Comparison of ENCODE assay signal across 8 mouse cellular contexts in the genomic region with DNA sequence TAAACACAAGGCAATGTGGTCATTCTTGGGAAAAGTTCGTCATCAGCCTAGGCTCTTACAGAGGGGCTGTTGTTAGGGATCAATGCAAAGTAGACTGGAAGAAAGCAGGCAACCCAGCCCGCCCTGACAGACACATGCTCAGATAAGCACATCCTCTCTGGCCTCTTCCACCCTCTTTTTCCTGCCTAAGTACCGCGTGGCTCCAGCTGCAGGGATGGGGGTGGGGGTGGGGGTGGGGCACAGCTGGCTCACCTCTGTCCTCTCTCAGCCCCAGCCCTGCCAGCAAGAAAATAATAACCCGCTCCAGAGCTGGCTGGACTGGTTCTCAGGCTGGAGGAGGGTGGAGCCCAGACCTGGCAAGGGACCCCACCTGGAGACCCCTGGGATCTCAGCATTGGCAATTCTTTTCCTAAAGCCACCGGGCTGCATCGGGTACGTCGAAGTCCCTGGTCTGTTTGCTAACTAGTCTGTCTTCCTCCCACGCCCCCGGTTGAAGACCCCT. TPM values are rescaled to one million over a fixed set of nuclear protein-coding genes. Genes with fewer than 3 reads are reported as not detected.
DNase-seq lines count a peak whose midpoint lies in the region; ATAC-seq and TF ChIP-seq lines count a peak whose summit lies in the region.

No protein-coding gene starts in this region.

- no peaks in the 10 kb centered on the region for H3K36me3 ChIP-seq in heart, embryonic 16.5 days (ENCODE audit: control insufficient read depth, insufficient read depth)
- H3K36me3 ChIP-seq in liver, embryonic 14.5 days (replicated peaks; ENCODE audit: control insufficient read depth, insufficient read depth, low read depth) = no peaks in the 10 kb centered on the region
- no peaks in the 10 kb centered on the region for H3K36me3 ChIP-seq in stomach, embryonic 16.5 days (ENCODE audit: control insufficient read depth, insufficient read depth, low read length)

- WGBS in heart, embryonic 16.5 days = 2% methylated on average over 11 of the region's 11 CpGs
- WGBS in liver, embryonic 14.5 days (ENCODE audit: insufficient replicate concordance) = 1% methylated on average over 11 of the region's 11 CpGs
- 0% methylated on average over 11 of the region's 11 CpGs for WGBS in stomach, embryonic 16.5 days

- peak overlapping the region; percentile 54 for H3K27ac ChIP-seq in heart, embryonic 16.5 days (ENCODE audit: low read length)
- no peak overlapping the region for H3K27ac ChIP-seq in liver, embryonic 14.5 days
- H3K27ac ChIP-seq in stomach, embryonic 16.5 days (ENCODE audit: low read length) = peak overlapping the region; percentile 87

- no peak for TF ChIP-seq EP300 in liver, embryonic 14.5 days (IDR thresholded peaks at IDR 0.05; ENCODE audit: low read depth)

- peak; percentile 46; the same call in 1 of the 2 replicates for ATAC-seq in heart, embryonic 16.5 days (replicated peaks; ENCODE audit: extremely low read depth, insufficient read depth, low FRiP score)
- ATAC-seq in liver, embryonic 14.5 days (ENCODE audit: insufficient read depth) = peak; percentile 48; the same call in 1 of the 2 replicates
- ATAC-seq in stomach, embryonic 16.5 days (ENCODE audit: insufficient read depth, low FRiP score) = peak; percentile 70
- ATAC-seq in monocyte, adult 5-6 weeks (replicated peaks; ENCODE audit: insufficient number of reproducible peaks, low FRiP score, low TSS enrichment, poor library complexity, severe bottlenecking) = no peak

- peak overlapping the region; percentile 55 for H3K9ac ChIP-seq in heart, embryonic 16.5 days (ENCODE audit: low read length)
- no peak overlapping the region; the same call in 1 of the 2 replicates for H3K9ac ChIP-seq in liver, embryonic 14.5 days (replicated peaks)
- H3K9ac ChIP-seq in stomach, embryonic 16.5 days (ENCODE audit: low read length) = peak overlapping the region; percentile 75

- peaks cover 7% of the 10 kb centered on the region for H3K4me1 ChIP-seq in heart, embryonic 16.5 days (ENCODE audit: control insufficient read depth, insufficient read depth, low read length)
- peaks cover 0 to 9% of the 10 kb centered on the region in 2 experiments; a peak in 2 of 4 replicates for H3K4me1 ChIP-seq in liver, embryonic 14.5 days (replicated peaks; ENCODE audit: control insufficient read depth in 2 of 2, insufficient read depth in 2 of 2, low read length in 1 of 2)
- H3K4me1 ChIP-seq in stomach, embryonic 16.5 days (ENCODE audit: control insufficient read depth, insufficient read depth, low read length) = peaks cover 13% of the 10 kb centered on the region

- H3K4me3 ChIP-seq in heart, embryonic 16.5 days (ENCODE audit: low read length) = peak overlapping the region; percentile 48
- H3K4me3 ChIP-seq in liver, embryonic 14.5 days (ENCODE audit: insufficient read depth in 1 of 2, low read depth in 2 of 2, low read length in 2 of 2) = peak overlapping the region; percentile 25 to 49
- peak overlapping the region; percentile 67 for H3K4me3 ChIP-seq in stomach, embryonic 16.5 days (replicated peaks; ENCODE audit: low read length)

- H3K9me3 ChIP-seq in heart, embryonic 16.5 days (replicated peaks; ENCODE audit: control insufficient read depth, low read length) = no peaks in the 10 kb centered on the region
- no peaks in the 10 kb centered on the region for H3K9me3 ChIP-seq in liver, embryonic 14.5 days (ENCODE audit: control insufficient read depth, low read length)
- no peaks in the 10 kb centered on the region for H3K9me3 ChIP-seq in stomach, embryonic 16.5 days (replicated peaks; ENCODE audit: control insufficient read depth, low read length)

- no peaks in the 10 kb centered on the region for H3K27me3 ChIP-seq in heart, embryonic 16.5 days (ENCODE audit: control insufficient read depth, insufficient read depth, low read length)
- H3K27me3 ChIP-seq in liver, embryonic 14.5 days (ENCODE audit: control insufficient read depth, insufficient read depth, low read length) = no peaks in the 10 kb centered on the region
- no peaks in the 10 kb centered on the region for H3K27me3 ChIP-seq in stomach, embryonic 16.5 days (ENCODE audit: control insufficient read depth, insufficient read depth, low read length)

- DNase-seq in adrenal gland, postnatal 10 days = peak; percentile 33
- no peak for DNase-seq in adrenal gland, postnatal 4 days (ENCODE audit: low spot score in 2 of 2)
- peak; percentile 52 for DNase-seq in embryo, embryonic 10 days (ENCODE audit: low spot score)
- no peak for DNase-seq in liver, embryonic 14.5 days (ENCODE audit: low read depth in 3 of 3, low spot score in 3 of 3)
- no peak for DNase-seq in layer of hippocampus, adult 9-11 months

- peak overlapping the region; percentile 64 for H3K4me2 ChIP-seq in heart, embryonic 16.5 days (ENCODE audit: low read depth, low read length)
- peak overlapping the region; percentile 51 for H3K4me2 ChIP-seq in liver, embryonic 14.5 days (ENCODE audit: low read depth)
- H3K4me2 ChIP-seq in stomach, embryonic 16.5 days (ENCODE audit: low read depth, low read length) = peak overlapping the region; percentile 63

- TF ChIP-seq CTCF in liver, embryonic 14.5 days (IDR thresholded peaks at IDR 0.05; ENCODE audit: low read depth) = no peak

RNA-seq across cellular contexts. Expression of a gene that starts 1.0 kb away (rescaled TPM):
- total RNA-seq in adrenal gland, postnatal 10 days (2021) = 10 to 100 TPM; 24.8 to 25.3 TPM
- 10 to 100 TPM; 51.6 to 53.5 TPM for total RNA-seq in adrenal gland, postnatal 4 days (2021)
- 22.7 and 24.8 TPM in 2 replicates for polyA plus RNA-seq in heart, embryonic 16.5 days (2015; fragmentation: Nextera tagmentation; extraction: Ambion mirVana)
- polyA plus RNA-seq in liver, embryonic 14.5 days (2012; rRNA removed) = 6.1 and 8.4 TPM in 2 replicates
- polyA plus RNA-seq in liver, embryonic 14.5 days (2014; fragmentation: Nextera tagmentation; extraction: Ambion mirVana) = 6.7 TPM in 2 replicates
- 81.9 and 86.4 TPM in 2 replicates for polyA plus RNA-seq in stomach, embryonic 16.5 days (2015; fragmentation: Nextera tagmentation; extraction: Ambion mirVana)
- total RNA-seq in monocyte, adult 5-6 weeks (2017) = 2.7 TPM in 1 of 3 replicates, not detected in the others

RNA-seq across cellular contexts. Expression of a gene that starts 13.4 kb away (rescaled TPM):
- 1 to 10 TPM; 5.5 to 9.8 TPM for total RNA-seq in adrenal gland, postnatal 10 days (2021)
- total RNA-seq in adrenal gland, postnatal 4 days (2021) = 1 to 10 TPM; 8.2 to 9.3 TPM
- 3.1 and 3.2 TPM in 2 replicates for polyA plus RNA-seq in heart, embryonic 16.5 days (2015; fragmentation: Nextera tagmentation; extraction: Ambion mirVana)
- 0.61 and 0.71 TPM in 2 replicates for polyA plus RNA-seq in liver, embryonic 14.5 days (2012; rRNA removed)
- polyA plus RNA-seq in liver, embryonic 14.5 days (2014; fragmentation: Nextera tagmentation; extraction: Ambion mirVana) = 0.44 and 0.56 TPM in 2 replicates
- polyA plus RNA-seq in stomach, embryonic 16.5 days (2015; fragmentation: Nextera tagmentation; extraction: Ambion mirVana) = 6.0 and 6.3 TPM in 2 replicates
- total RNA-seq in monocyte, adult 5-6 weeks (2017) = 26.4 to 29.4 TPM (median 28.3 TPM) in 3 replicates

RNA-seq across cellular contexts. Expression of a gene that starts 26.8 kb away (rescaled TPM):
- total RNA-seq in adrenal gland, postnatal 10 days (2021) = 100 to 1,000 TPM in 1 of 2 experiments, 10 to 100 TPM in 1; 66.0 to 134 TPM
- 100 to 1,000 TPM; 209 to 212 TPM for total RNA-seq in adrenal gland, postnatal 4 days (2021)
- polyA plus RNA-seq in heart, embryonic 16.5 days (2015; fragmentation: Nextera tagmentation; extraction: Ambion mirVana) = 47.8 and 50.5 TPM in 2 replicates
- 52.6 and 61.1 TPM in 2 replicates for polyA plus RNA-seq in liver, embryonic 14.5 days (2012; rRNA removed)
- polyA plus RNA-seq in liver, embryonic 14.5 days (2014; fragmentation: Nextera tagmentation; extraction: Ambion mirVana) = 12.5 and 13.7 TPM in 2 replicates
- 50.9 and 51.4 TPM in 2 replicates for polyA plus RNA-seq in stomach, embryonic 16.5 days (2015; fragmentation: Nextera tagmentation; extraction: Ambion mirVana)
- 93.7 to 137 TPM (median 95.1 TPM) in 3 replicates for total RNA-seq in monocyte, adult 5-6 weeks (2017)

RNA-seq across cellular contexts. Expression of a gene that starts 44.4 kb away (rescaled TPM):
- total RNA-seq in adrenal gland, postnatal 10 days (2021) = 1 to 10 TPM; 6.4 to 9.1 TPM
- total RNA-seq in adrenal gland, postnatal 4 days (2021) = 10 to 100 TPM; 13.7 to 19.0 TPM
- polyA plus RNA-seq in heart, embryonic 16.5 days (2015; fragmentation: Nextera tagmentation; extraction: Ambion mirVana) = 1.3 and 2.0 TPM in 2 replicates
- 0.11 and 0.36 TPM in 2 replicates for polyA plus RNA-seq in liver, embryonic 14.5 days (2012; rRNA removed)
- 0.23 and 0.24 TPM in 2 replicates for polyA plus RNA-seq in liver, embryonic 14.5 days (2014; fragmentation: Nextera tagmentation; extraction: Ambion mirVana)
- 8.6 and 10.0 TPM in 2 replicates for polyA plus RNA-seq in stomach, embryonic 16.5 days (2015; fragmentation: Nextera tagmentation; extraction: Ambion mirVana)
- not detected in 3 replicates for total RNA-seq in monocyte, adult 5-6 weeks (2017)

Comparison
In these comparisons a context has a peak if more than half of its experiments do, and no peak if none do; other contexts are left out.
1. DNase-seq: peak in adrenal gland, postnatal 10 days (single experiment) and embryo, embryonic 10 days (single experiment); none in adrenal gland, postnatal 4 days (0 of 2), liver, embryonic 14.5 days (0 of 3) and layer of hippocampus, adult 9-11 months (single experiment).
2. Peak in every context shown above with its lines, with median percentiles within 50 percentile points of each other: H3K4me2 ChIP-seq and H3K4me3 ChIP-seq.